Mouse (Mus musculus) thymus, adult 2 months (tissue): ENCODE results near the gene Ano4. TPM values are rescaled to one million over a fixed set of nuclear protein-coding genes. Genes with fewer than 3 reads are reported as not detected.
A peak's percentile ranks its signal among the peaks of the same experiment; 100 is the strongest.

Experiments used
- DNase-seq: peaks from one replicate; pipeline ENCODE4 v3.0.0; 2021
- H3K27ac ChIP-seq: fragments of 200-500 bp; 2 replicates; pipeline ENCODE4 v1.5.1; 2012; ENCODE audit warnings: low read length, control low read depth; ENCODE audit not compliant: control insufficient read depth, insufficient read depth
- H3K27me3 ChIP-seq: fragments of 200-500 bp; 2 replicates; pipeline ENCODE4 v1.6.1; 2012; ENCODE audit warnings: mild to moderate bottlenecking, low read length, moderate library complexity, mixed read lengths; ENCODE audit not compliant: control insufficient read depth, insufficient read depth
- H3K36me3 ChIP-seq: fragments of 200-500 bp; 2 replicates; pipeline ENCODE4 v1.6.1; 2012; ENCODE audit warnings: mild to moderate bottlenecking, low read length, moderate library complexity; ENCODE audit not compliant: control insufficient read depth, insufficient read depth
- H3K4me1 ChIP-seq: fragments of 200-500 bp; replicated peaks from 2 replicates; pipeline ENCODE4 v1.6.1; 2012; ENCODE audit warnings: low read length; ENCODE audit not compliant: control insufficient read depth, insufficient read depth
- H3K4me3 ChIP-seq: fragments of 200-500 bp; 2 replicates; pipeline ENCODE4 v1.5.1; 2012; ENCODE audit warnings: mild to moderate bottlenecking, low read length, control low read depth, moderate library complexity; ENCODE audit not compliant: control insufficient read depth, insufficient read depth
- CTCF ChIP-seq: fragments of 200-500 bp; IDR thresholded peaks from 2 replicates; pipeline ENCODE4 v1.5.1; 2012; ENCODE audit warnings: mild to moderate bottlenecking, control low read depth, low read length, moderate library complexity, borderline replicate concordance; ENCODE audit not compliant: control insufficient read depth, poor library complexity, insufficient read depth; ENCODE audit errors: extremely low read depth
- POLR2A ChIP-seq: fragments of 200-500 bp; IDR thresholded peaks from 2 replicates; pipeline ENCODE4 v1.6.1; 2012; ENCODE audit warnings: mild to moderate bottlenecking, low read length, control low read depth, moderate library complexity; ENCODE audit not compliant: control insufficient read depth, poor library complexity, insufficient read depth; ENCODE audit errors: extremely low read depth
- WGBS: fragments of 180-500 bp; shearing (Covaris S2); methylation state at CpG from one replicate; pipeline ENCODE4 v1.1.7; 2018; 5-methylcytosine and 5-hydroxymethylcytosine counted together
- polyA plus RNA-seq: library from polyadenylated mRNA; depleted of rRNA; stranded (reverse); fragments of >200 nt; gene quantifications from 2 replicates; pipeline ENCODE4 v1.2.3, GENCODE M21; 2012

Gene Ano4
- polyA plus RNA-seq, 1 experiment = 0.35 TPM

DNA sequence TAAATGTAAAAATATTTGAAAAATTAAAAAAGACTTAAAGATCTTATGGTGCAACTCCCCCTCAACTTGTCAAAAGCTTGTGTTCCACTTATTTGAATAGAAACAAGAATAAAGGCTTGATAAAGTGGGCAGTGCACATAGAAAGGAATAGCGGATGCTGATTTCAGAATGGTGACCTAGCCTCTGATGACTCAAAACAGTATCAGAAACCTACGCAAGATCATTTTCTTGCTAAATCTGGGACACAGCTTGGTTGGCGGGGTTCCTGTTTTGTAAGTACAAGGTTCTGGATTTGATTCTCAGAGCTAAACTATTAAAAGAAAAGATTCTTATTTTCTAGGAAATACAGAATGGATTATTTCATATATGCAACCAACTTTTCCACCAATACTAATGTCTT is 340.0 kb downstream of the Ano4 start:
- no peaks in the 10 kb centered on the region for H3K27me3 ChIP-seq
- H3K36me3 ChIP-seq = no peaks in the 10 kb centered on the region
- no peak overlapping the region for H3K27ac ChIP-seq
- no peak for DNase-seq
- H3K4me1 ChIP-seq = no peaks in the 10 kb centered on the region
- TF ChIP-seq POLR2A = no peak
- TF ChIP-seq CTCF = no peak
- WGBS = 94% methylated on average over 3 of the region's 3 CpGs
- no peak overlapping the region for H3K4me3 ChIP-seq

DNA sequence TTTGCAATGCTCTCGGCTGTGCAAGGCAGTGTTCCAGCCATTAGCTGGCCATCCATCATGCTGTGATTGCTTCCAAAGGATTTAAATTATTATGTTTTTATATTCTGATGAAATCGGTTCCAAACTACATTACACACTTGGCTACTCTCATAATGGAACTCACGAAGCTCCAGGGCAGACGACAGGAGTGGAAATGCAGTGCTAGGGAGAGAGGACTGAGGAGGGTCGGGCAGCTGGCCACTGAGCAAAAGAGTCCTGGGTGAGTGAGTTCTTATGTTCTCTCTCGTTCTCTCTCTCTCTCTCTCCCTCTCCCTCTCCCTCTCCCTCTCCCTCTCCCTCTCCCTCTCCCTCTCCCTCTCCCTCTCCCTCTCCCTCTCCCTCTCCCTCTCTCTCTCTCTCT is 357.6 kb downstream of the Ano4 start:
- Histone ChIP-seq H3K36me3 (no peaks in the 10 kb centered on the region), H3K4me1 (no peaks in the 10 kb centered on the region), H3K27me3 (no peaks in the 10 kb centered on the region), H3K27ac (no peak overlapping the region), H3K4me3 (no peak overlapping the region)
- no peak for TF ChIP-seq POLR2A
- no peak for TF ChIP-seq CTCF
- DNase-seq = no peak
- WGBS = 75% methylated on average over 6 of the region's 6 CpGs

DNA sequence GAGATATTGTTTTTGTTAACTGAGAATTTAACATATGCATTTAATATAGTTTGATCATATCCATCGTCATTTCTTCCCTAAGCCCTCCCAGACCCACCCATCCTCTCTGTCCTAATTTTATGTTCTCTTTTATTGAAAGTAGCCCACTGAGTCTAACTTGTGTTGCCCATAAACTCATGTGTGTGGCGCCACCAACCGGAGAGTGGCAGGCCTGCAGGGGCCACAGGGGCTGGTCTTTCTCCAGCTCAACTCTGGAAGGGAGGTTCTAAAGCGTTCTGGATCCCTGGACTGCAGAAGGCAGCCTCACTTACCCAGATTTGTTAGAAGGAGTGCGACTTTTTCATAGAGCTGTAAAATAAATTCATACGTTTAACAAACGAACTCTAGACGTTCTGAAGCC is 361.1 kb downstream of the Ano4 start:
- Histone ChIP-seq H3K4me1 (no peaks in the 10 kb centered on the region), H3K27me3 (no peaks in the 10 kb centered on the region), H3K27ac (no peak overlapping the region), H3K4me3 (no peak overlapping the region), H3K36me3 (no peaks in the 10 kb centered on the region)
- no peak for TF ChIP-seq CTCF
- TF ChIP-seq POLR2A = no peak
- DNase-seq = peak; percentile 3
- 43% methylated on average over 8 of the region's 8 CpGs for WGBS

DNA sequence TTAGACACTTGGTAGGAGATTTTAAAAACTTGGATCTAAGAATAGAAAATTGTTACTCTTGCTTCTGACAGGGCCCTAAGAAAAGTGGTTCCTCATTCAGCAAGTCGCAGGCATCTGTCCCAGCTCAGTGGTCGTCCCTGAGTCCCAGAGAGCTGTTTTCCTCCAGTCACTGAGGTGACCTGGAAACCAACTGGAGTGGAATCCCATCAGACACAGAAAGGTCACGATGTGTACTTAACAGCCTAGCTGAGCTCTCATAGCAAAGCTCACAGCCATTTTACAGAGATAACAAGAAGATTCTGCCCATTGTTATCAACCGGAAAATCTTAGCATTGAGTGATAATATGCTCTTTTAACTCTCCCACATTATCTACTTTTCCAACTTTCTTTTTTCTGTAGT is 365.1 kb downstream of the Ano4 start:
- no peak overlapping the region for H3K27ac ChIP-seq
- H3K36me3 ChIP-seq = no peaks in the 10 kb centered on the region
- H3K4me3 ChIP-seq = no peak overlapping the region
- no peaks in the 10 kb centered on the region for H3K27me3 ChIP-seq
- TF ChIP-seq POLR2A = no peak
- no peak for TF ChIP-seq CTCF
- WGBS = 62% methylated on average over 4 of the region's 4 CpGs
- no peaks in the 10 kb centered on the region for H3K4me1 ChIP-seq
- no peak for DNase-seq

DNA sequence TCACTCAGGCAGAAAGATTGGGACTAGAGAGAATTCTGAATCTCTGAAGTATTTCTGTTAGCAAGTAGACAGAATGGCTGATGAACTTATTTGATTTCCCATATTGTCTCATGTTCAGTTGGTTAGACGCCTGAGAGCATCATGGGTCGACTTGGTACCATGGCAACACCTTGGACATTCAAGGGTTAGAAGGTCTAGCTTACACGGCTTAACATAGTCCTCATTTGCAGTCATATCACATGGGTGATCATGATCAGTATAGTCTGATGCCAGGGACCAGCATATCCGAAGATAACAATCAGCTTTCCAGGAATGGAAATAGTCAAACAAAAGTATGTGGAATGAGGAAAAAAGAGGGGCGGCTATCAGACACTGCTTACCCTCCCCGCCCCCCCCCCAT is 365.6 kb downstream of the Ano4 start:
- TF ChIP-seq POLR2A = no peak
- TF ChIP-seq CTCF = no peak
- H3K4me3 ChIP-seq = no peak overlapping the region
- no peak overlapping the region for H3K27ac ChIP-seq
- H3K36me3 ChIP-seq = no peaks in the 10 kb centered on the region
- 85% methylated on average over 6 of the region's 6 CpGs for WGBS
- no peaks in the 10 kb centered on the region for H3K27me3 ChIP-seq
- no peak for DNase-seq
- no peaks in the 10 kb centered on the region for H3K4me1 ChIP-seq

DNA sequence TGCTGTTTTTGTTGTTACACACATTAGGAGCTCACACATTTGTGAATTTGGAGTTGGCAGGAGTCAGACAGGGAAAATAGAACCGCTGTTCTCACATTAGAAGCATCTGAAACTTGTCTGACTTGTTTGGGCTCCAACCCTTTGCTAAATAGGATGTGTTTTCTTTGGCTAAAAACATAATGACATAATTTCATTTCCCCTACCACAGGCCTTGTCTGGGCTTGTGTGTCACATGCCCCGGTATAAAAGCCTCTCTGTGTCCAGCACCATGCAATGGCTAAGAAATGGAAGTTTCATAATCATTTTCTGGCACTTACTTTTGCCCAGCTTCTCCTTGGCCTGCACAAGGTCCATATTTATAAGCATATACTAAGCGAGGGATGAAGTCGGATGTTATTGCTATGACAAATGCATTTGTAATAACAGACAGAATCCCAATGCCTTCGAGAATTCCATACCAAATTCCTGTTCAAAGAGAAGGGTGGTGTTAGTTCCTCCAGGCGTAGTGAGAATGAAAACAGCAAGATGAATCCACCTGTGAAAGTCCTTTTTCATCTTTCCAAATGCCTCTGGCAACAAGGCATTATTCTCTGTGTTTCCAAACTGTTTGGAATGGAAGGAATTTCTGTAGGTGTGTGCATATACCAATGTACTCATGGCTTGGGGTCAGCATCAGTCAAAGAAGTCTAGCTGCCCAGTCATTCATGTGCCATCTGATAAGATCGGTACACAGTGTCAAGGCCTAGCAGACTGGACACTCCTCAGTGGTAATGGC is 373.4 kb downstream of the Ano4 start:
- Histone ChIP-seq H3K36me3 (no peaks in the 10 kb centered on the region), H3K4me1 (no peaks in the 10 kb centered on the region), H3K27me3 (no peaks in the 10 kb centered on the region), H3K27ac (no peak overlapping the region), H3K4me3 (no peak overlapping the region)
- WGBS = 82% methylated on average over 7 of the region's 7 CpGs
- no peak for DNase-seq
- no peak for TF ChIP-seq POLR2A

DNA sequence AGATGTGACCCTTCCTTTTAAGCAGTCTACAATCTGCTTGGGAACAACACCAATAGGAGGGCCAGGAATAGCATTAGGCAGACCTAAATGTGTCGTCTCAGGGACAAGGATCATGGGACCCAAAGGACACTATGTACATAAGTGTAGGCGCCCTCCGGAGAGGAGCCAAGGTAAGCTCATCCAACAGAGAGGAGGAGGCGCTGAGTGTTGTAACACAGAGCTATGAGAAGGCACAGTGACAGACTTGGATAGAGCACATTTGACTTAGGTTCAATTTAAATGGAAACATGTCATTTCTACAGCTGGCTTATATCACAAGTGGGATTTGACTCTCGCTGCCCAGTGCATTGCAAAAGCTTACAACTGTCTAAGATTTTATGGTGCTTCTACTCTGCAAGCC is 376.0 kb downstream of the Ano4 start:
- no peak for TF ChIP-seq CTCF
- TF ChIP-seq POLR2A = no peak
- 94% methylated on average over 5 of the region's 5 CpGs for WGBS
- H3K4me1 ChIP-seq = no peaks in the 10 kb centered on the region
- no peak overlapping the region for H3K27ac ChIP-seq
- DNase-seq = no peak
- H3K4me3 ChIP-seq = no peak overlapping the region
- no peaks in the 10 kb centered on the region for H3K27me3 ChIP-seq
- H3K36me3 ChIP-seq = no peaks in the 10 kb centered on the region
